Mouse (Mus musculus): ENCODE results near the gene 5430419D17Rik. TPM values are rescaled to one million over a fixed set of nuclear protein-coding genes. Genes with fewer than 3 reads are reported as not detected.

The 5430419D17Rik gene
- polyA plus RNA-seq, 1 experiment from 2014 or later, result not detected

DNA sequence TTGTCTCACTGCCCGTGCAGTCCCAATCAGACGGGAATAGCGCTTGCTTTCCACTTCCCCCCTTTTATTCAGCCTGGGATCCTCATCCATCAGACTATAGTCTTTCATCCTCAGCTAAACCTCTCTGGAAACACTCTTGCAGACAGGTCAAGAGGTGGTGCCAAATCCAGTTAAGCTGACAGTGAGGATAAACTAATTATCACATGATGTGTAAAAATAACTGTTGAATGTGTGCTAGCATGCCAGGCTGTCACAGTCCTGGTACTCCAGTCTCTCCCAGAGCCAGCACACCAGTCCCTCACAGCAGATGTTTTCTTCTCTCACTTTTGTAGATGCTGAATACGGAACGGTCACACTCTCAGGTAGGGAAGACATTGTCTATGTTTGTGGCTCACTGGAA is 48.9 kb downstream of the 5430419D17Rik start:
- Histone ChIP-seq H3K4me3 (replicated peaks) (no peak overlapping the region), H3K27ac (no peak overlapping the region), H3K4me2 (replicated peaks) (no peak overlapping the region), H3K9ac (replicated peaks) (no peak overlapping the region), H3K9me3 (no peaks in the 10 kb centered on the region), H3K4me1 (replicated peaks) (no peaks in the 10 kb centered on the region), H3K36me3 (no peaks in the 10 kb centered on the region), H3K27me3 (no peaks in the 10 kb centered on the region)
- 78% methylated on average over 5 of the region's 5 CpGs for WGBS
- no peak for ATAC-seq

- Histone ChIP-seq H3K36me3 (no peaks in the 10 kb centered on the region), H3K4me3 (replicated peaks) (no peak overlapping the region), H3K27me3 (no peaks in the 10 kb centered on the region), H3K27ac (no peak overlapping the region), H3K4me1 (replicated peaks) (no peaks in the 10 kb centered on the region), H3K9me3 (no peaks in the 10 kb centered on the region), H3K4me2 (replicated peaks) (no peak overlapping the region), H3K9ac (replicated peaks) (no peak overlapping the region)
- no peak for ATAC-seq
These were observed 61.9 kb downstream of the 5430419D17Rik start for GRCm38 (mm10) chr7:131236091-131236490.

- Histone ChIP-seq H3K4me2 (replicated peaks) (no peak overlapping the region), H3K4me1 (replicated peaks) (no peaks in the 10 kb centered on the region), H3K9ac (replicated peaks) (no peak overlapping the region), H3K4me3 (replicated peaks) (no peak overlapping the region), H3K27me3 (no peaks in the 10 kb centered on the region), H3K27ac (no peak overlapping the region), H3K9me3 (no peaks in the 10 kb centered on the region), H3K36me3 (no peaks in the 10 kb centered on the region)
- ATAC-seq, result no peak
- WGBS, result 20% methylated on average over 1 of the region's 1 CpGs
These were observed 70.8 kb downstream of the 5430419D17Rik start for GRCm38 (mm10) chr7:131244993-131245392.

- no peaks in the 10 kb centered on the region for H3K27me3 ChIP-seq
- H3K36me3 ChIP-seq, result no peaks in the 10 kb centered on the region
- 94% methylated on average over 5 of the region's 5 CpGs for WGBS
- H3K9ac ChIP-seq (replicated peaks), result no peak overlapping the region
- no peak overlapping the region for H3K27ac ChIP-seq
- H3K4me2 ChIP-seq (replicated peaks), result no peak overlapping the region
- no peak for ATAC-seq
- H3K4me3 ChIP-seq (replicated peaks), result no peak overlapping the region
- no peaks in the 10 kb centered on the region for H3K4me1 ChIP-seq (replicated peaks)
- no peaks in the 10 kb centered on the region for H3K9me3 ChIP-seq
These were observed 82.6 kb downstream of the 5430419D17Rik start for GRCm38 (mm10) chr7:131256841-131257240.

- Histone ChIP-seq H3K4me1 (replicated peaks) (no peaks in the 10 kb centered on the region), H3K27ac (no peak overlapping the region), H3K36me3 (no peaks in the 10 kb centered on the region), H3K9me3 (no peaks in the 10 kb centered on the region), H3K9ac (replicated peaks) (no peak overlapping the region), H3K4me2 (replicated peaks) (no peak overlapping the region), H3K4me3 (replicated peaks) (no peak overlapping the region), H3K27me3 (no peaks in the 10 kb centered on the region)
- ATAC-seq, result no peak
- WGBS, result 77% methylated on average over 1 of the region's 1 CpGs
These were observed 83.1 kb downstream of the 5430419D17Rik start for GRCm38 (mm10) chr7:131257309-131257708.

- no peaks in the 10 kb centered on the region for H3K36me3 ChIP-seq
- no peaks in the 10 kb centered on the region for H3K27me3 ChIP-seq
- ATAC-seq, result no peak
- H3K4me2 ChIP-seq (replicated peaks), result no peak overlapping the region
- no peaks in the 10 kb centered on the region for H3K9me3 ChIP-seq
- WGBS, result 71% methylated on average over 6 of the region's 6 CpGs
- no peak overlapping the region for H3K9ac ChIP-seq (replicated peaks)
- H3K4me3 ChIP-seq (replicated peaks), result no peak overlapping the region
- H3K27ac ChIP-seq, result no peak overlapping the region
- no peaks in the 10 kb centered on the region for H3K4me1 ChIP-seq (replicated peaks)
These were observed 86.7 kb downstream of the 5430419D17Rik start for GRCm38 (mm10) chr7:131260946-131261345.

DNA sequence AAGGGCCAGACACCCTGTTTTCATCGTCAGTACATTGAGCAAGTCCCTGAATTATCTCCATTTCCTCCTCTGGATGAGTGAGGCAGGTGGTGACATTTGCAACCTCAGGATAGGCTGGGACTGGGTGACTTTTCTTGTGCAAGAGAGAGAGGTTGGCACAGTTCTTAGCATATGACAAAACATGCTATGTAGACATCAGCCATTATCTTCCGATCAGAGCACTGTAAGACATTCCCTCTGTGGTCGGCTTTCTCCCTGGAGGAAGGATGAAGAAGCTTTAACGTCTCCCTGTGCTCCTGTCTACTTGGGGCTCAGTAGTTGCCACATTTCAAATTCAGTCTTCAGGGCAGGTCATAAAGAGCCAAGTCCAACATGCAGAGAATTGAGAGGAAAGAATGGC is 90.0 kb downstream of the 5430419D17Rik start:
- ATAC-seq, result no peak
- WGBS, result 91% methylated on average over 4 of the region's 4 CpGs
- H3K9me3 ChIP-seq, result no peaks in the 10 kb centered on the region

GRCm38 (mm10) chr7:131265851-131266250 is 91.6 kb downstream of the 5430419D17Rik start:
- H3K9me3 ChIP-seq, result no peaks in the 10 kb centered on the region
- H3K36me3 ChIP-seq, result no peaks in the 10 kb centered on the region
- no peaks in the 10 kb centered on the region for H3K27me3 ChIP-seq
- no peak overlapping the region for H3K4me3 ChIP-seq (replicated peaks)
- no peak overlapping the region for H3K27ac ChIP-seq
- no peak overlapping the region for H3K9ac ChIP-seq (replicated peaks)
- ATAC-seq, result no peak
- H3K4me2 ChIP-seq (replicated peaks), result no peak overlapping the region
- 75% methylated on average over 4 of the region's 4 CpGs for WGBS
- H3K4me1 ChIP-seq (replicated peaks), result no peaks in the 10 kb centered on the region

More for the DNA sequence above, 90.0 kb downstream of the 5430419D17Rik start:
- no peaks in the 10 kb centered on the region for H3K27me3 ChIP-seq
- no peak overlapping the region for H3K4me3 ChIP-seq (replicated peaks)
- no peaks in the 10 kb centered on the region for H3K4me1 ChIP-seq (replicated peaks)
- no peak overlapping the region for H3K9ac ChIP-seq (replicated peaks)
- H3K4me2 ChIP-seq (replicated peaks), result no peak overlapping the region
- H3K36me3 ChIP-seq, result no peaks in the 10 kb centered on the region
- H3K27ac ChIP-seq, result no peak overlapping the region

GRCm38 (mm10) chr7:131297151-131297550 is 122.9 kb downstream of the 5430419D17Rik start:
- no peak for ATAC-seq
- 78% methylated on average over 8 of the region's 8 CpGs for WGBS
- no peak overlapping the region for H3K27ac ChIP-seq
- H3K4me2 ChIP-seq (replicated peaks), result no peak overlapping the region
- no peaks in the 10 kb centered on the region for H3K9me3 ChIP-seq
- H3K27me3 ChIP-seq, result no peaks in the 10 kb centered on the region
- H3K36me3 ChIP-seq, result no peaks in the 10 kb centered on the region
- no peaks in the 10 kb centered on the region for H3K4me1 ChIP-seq (replicated peaks)
- H3K9ac ChIP-seq (replicated peaks), result no peak overlapping the region
- H3K4me3 ChIP-seq (replicated peaks), result no peak overlapping the region

GRCm38 (mm10) chr7:131303340-131303739 is 129.1 kb downstream of the 5430419D17Rik start:
- Histone ChIP-seq H3K9me3 (no peaks in the 10 kb centered on the region), H3K36me3 (no peaks in the 10 kb centered on the region), H3K4me1 (replicated peaks) (no peaks in the 10 kb centered on the region), H3K27ac (no peak overlapping the region), H3K27me3 (no peaks in the 10 kb centered on the region), H3K4me2 (replicated peaks) (no peak overlapping the region), H3K4me3 (replicated peaks) (no peak overlapping the region), H3K9ac (replicated peaks) (no peak overlapping the region)
- no peak for ATAC-seq
- 81% methylated on average over 8 of the region's 8 CpGs for WGBS

DNA sequence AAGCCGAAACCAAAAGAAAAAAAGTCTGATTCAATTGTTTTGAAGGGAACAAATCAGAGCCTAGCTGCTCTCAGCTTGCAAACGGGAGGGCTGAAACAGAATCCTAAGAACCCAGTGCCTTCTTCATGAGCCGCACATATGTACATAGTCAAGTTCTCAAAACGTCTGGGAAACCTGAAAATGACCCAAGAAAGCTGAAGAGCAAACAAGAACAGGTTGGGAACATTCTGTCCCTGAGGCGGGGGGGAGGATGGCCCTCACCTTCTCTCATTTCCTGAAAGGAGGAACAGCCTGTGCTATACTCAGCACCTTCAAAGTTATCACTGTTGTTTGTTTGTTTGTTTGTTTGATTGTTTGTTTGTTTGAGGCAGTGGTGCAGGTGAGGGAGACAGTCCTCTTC is 132.5 kb downstream of the 5430419D17Rik start:
- H3K9ac ChIP-seq (replicated peaks), result no peak overlapping the region
- H3K27ac ChIP-seq, result no peak overlapping the region
- no peaks in the 10 kb centered on the region for H3K9me3 ChIP-seq
- H3K27me3 ChIP-seq, result no peaks in the 10 kb centered on the region
- no peak overlapping the region for H3K4me3 ChIP-seq (replicated peaks)
- H3K4me1 ChIP-seq (replicated peaks), result no peaks in the 10 kb centered on the region
- H3K36me3 ChIP-seq, result no peaks in the 10 kb centered on the region
- ATAC-seq, result no peak
- 81% methylated on average over 5 of the region's 5 CpGs for WGBS
- no peak overlapping the region for H3K4me2 ChIP-seq (replicated peaks)

DNA sequence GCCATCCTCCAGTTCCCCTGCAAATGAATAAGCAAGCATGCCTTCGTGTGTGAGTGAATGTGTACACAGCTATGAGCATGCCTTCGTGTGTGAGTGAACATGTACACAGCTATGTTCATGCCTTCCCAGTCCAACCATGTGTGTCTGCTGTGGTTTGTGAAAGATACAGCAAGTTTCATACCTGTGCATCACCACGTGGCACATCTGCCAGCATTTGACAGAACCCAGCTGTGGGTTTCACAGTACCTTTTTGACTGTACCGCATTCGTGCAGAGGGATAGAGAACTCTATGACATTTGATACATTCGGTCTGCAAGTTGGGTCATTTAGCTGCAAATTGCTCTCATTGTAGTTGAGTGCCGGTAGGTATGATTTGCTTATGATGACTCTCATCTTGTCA is 140.3 kb downstream of the 5430419D17Rik start:
- no peak overlapping the region for H3K27ac ChIP-seq
- 88% methylated on average over 7 of the region's 7 CpGs for whole genome bisulfite sequencing
- no peaks in the 10 kb centered on the region for H3K27me3 ChIP-seq
- no peak overlapping the region for H3K4me2 ChIP-seq (replicated peaks)
- no peak overlapping the region for H3K9ac ChIP-seq (replicated peaks)
- H3K4me3 ChIP-seq (replicated peaks), result no peak overlapping the region
- ATAC-seq, result no peak
- no peaks in the 10 kb centered on the region for H3K4me1 ChIP-seq (replicated peaks)
- H3K9me3 ChIP-seq, result no peaks in the 10 kb centered on the region
- no peaks in the 10 kb centered on the region for H3K36me3 ChIP-seq

DNA sequence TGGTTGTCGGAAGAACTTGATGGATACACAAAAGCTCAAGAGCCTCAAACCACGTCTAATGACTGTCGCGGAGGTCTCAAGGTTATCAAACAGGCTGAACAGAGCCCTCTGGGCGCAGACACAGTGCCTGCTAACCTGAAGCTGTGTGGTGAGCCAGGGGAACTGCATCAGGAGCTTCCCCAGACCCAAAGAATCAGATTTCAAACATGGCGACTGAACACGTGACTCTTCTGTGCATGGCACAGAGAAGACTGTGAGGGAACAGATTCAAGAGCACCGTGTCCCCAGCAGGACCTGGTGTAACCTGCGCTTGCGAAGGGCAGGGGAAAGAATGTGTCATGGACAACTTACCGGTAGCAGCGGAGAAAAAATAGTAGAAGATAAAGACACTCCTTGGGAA is 143.4 kb downstream of the 5430419D17Rik start:
- 75% methylated on average over 12 of the region's 12 CpGs for WGBS
- Histone ChIP-seq H3K4me2 (replicated peaks) (no peak overlapping the region), H3K9me3 (no peaks in the 10 kb centered on the region), H3K4me1 (replicated peaks) (no peaks in the 10 kb centered on the region), H3K36me3 (no peaks in the 10 kb centered on the region), H3K27ac (no peak overlapping the region), H3K9ac (replicated peaks) (no peak overlapping the region), H3K4me3 (replicated peaks) (no peak overlapping the region), H3K27me3 (no peaks in the 10 kb centered on the region)
- ATAC-seq, result no peak

Data from midbrain, embryonic 13.5 days (tissue).